Mouse (Mus musculus) lung, embryonic 14.5 days (tissue): ENCODE results near the gene Prss36. TPM values are rescaled to one million over a fixed set of nuclear protein-coding genes. Genes with fewer than 3 reads are reported as not detected.
A peak's percentile ranks its signal among the peaks of the same experiment; 100 is the strongest.

Experiments
- ATAC-seq: fragments of 200-750 bp; cut with Nextera tagmentation; 2 replicates; pipeline ENCODE4 v1.8.0; 2017; ENCODE audit warnings: mild to moderate bottlenecking, moderate TSS enrichment, moderate library complexity; ENCODE audit not compliant: insufficient read depth
- DNase-seq: peaks from one replicate; pipeline ENCODE4 v3.0.0-alpha.2; 2015
- H3K27ac ChIP-seq: fragments of 300-500 bp; sonication (generic); 2 replicates; pipeline ENCODE4 v1.5.1; 2014; ENCODE audit warnings: low read depth, mild to moderate bottlenecking, moderate library complexity
- H3K27me3 ChIP-seq: fragments of 300-500 bp; sonication (generic); 2 replicates; pipeline ENCODE4 v1.6.1; 2014; ENCODE audit warnings: low read length, control low read depth; ENCODE audit not compliant: insufficient read depth
- H3K36me3 ChIP-seq: fragments of 300-500 bp; sonication (generic); 2 replicates; pipeline ENCODE4 v1.6.1; 2014; ENCODE audit warnings: control low read depth; ENCODE audit not compliant: insufficient read depth
- H3K4me1 ChIP-seq: fragments of 300-500 bp; sonication (generic); 2 replicates; pipeline ENCODE4 v1.6.1; 2014; ENCODE audit warnings: antibody characterized with exemption, control low read depth; ENCODE audit not compliant: insufficient read depth
- H3K4me2 ChIP-seq: fragments of 300-500 bp; sonication (generic); 2 replicates; pipeline ENCODE4 v1.6.1; 2014; ENCODE audit warnings: mild to moderate bottlenecking
- H3K4me3 ChIP-seq: fragments of 300-500 bp; sonication (generic); 2 replicates; pipeline ENCODE4 v1.5.1; 2014; ENCODE audit warnings: low read depth, low read length
- H3K9ac ChIP-seq: fragments of 300-500 bp; sonication (generic); 2 replicates; pipeline ENCODE4 v1.6.1; 2014
- H3K9me3 ChIP-seq: fragments of 300-500 bp; sonication (generic); 2 replicates; pipeline ENCODE4 v1.6.1; 2016; ENCODE audit warnings: low read depth, low read length, control low read depth
- CTCF ChIP-seq: IDR thresholded peaks from 2 replicates; pipeline ENCODE4 v1.5.1; 2016; ENCODE audit warnings: antibody characterized with exemption, low read depth
- WGBS: fragments of 180-500 bp; shearing (Covaris S2); extraction: QIAGEN DNeasy Blood & Tissue Kit; methylation state at CpG from one replicate; pipeline ENCODE4 v1.1.7; 2014; 5-methylcytosine and 5-hydroxymethylcytosine counted together
- polyA plus RNA-seq: library from polyadenylated mRNA; unstranded; fragments of >200 nt; fragmentation: Nextera tagmentation; extraction: Ambion mirVana; gene quantifications from 2 replicates; pipeline ENCODE4 v1.2.1, GENCODE M21; 2014

Prss36 gene
- polyA plus RNA-seq, 1 experiment from 2014 or later = 9.7 TPM

- Histone ChIP-seq H3K27ac (peak overlapping the region; percentile 93; the same call in 1 of the 2 replicates), H3K4me2 (no peak overlapping the region; the same call in 1 of the 2 replicates), H3K9ac (no peak overlapping the region), H3K27me3 (peaks cover 5% of the 10 kb centered on the region; the same call in 1 of the 2 replicates), H3K9me3 (no peaks in the 10 kb centered on the region), H3K36me3 (peaks cover 47% of the 10 kb centered on the region), H3K4me3 (no peak overlapping the region), H3K4me1 (peaks cover 18% of the 10 kb centered on the region)
- TF ChIP-seq CTCF = no peak
- 77% methylated on average over 11 of the region's 11 CpGs for WGBS
- DNase-seq (no peak), ATAC-seq (no peak)
These were observed 19.7 kb downstream of the Prss36 start for GRCm38 (mm10) chr7:127926846-127927245.

DNA sequence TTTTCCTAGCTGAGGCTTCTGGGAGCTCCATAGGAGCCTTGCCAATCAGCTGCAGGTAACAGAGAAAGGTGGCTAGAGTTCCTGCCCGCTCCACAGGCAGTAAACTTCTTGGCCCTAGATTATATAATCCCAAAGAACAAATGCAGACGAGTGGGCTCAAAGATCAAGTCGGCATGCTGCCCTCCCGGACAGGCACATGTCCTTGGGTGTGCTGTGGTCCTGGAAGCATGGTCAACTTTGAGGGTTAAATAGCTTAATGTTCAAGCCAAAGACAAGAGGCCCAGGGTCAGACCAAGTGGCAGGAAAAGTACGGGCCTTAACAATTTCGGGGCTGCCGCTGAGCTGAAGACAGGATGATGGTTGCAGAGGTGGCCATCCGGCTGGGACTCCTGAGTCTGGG lies 20.5 kb downstream of the Prss36 start:
- Histone ChIP-seq H3K4me2 (peak overlapping the region; percentile 23; the same call in 1 of the 2 replicates), H3K27me3 (peaks cover 5% of the 10 kb centered on the region; the same call in 1 of the 2 replicates), H3K27ac (peak overlapping the region; percentile 93), H3K36me3 (peaks cover 47% of the 10 kb centered on the region), H3K9me3 (no peaks in the 10 kb centered on the region), H3K4me1 (peaks cover 12% of the 10 kb centered on the region; the same call in 1 of the 2 replicates), H3K4me3 (no peak overlapping the region), H3K9ac (peak overlapping the region; percentile 18; the same call in 1 of the 2 replicates)
- DNase-seq (no peak), ATAC-seq (no peak)
- no peak for TF ChIP-seq CTCF
- 71% methylated on average over 8 of the region's 8 CpGs for WGBS

- H3K4me1 ChIP-seq = peaks cover 12% of the 10 kb centered on the region; the same call in 1 of the 2 replicates
These were observed 21.3 kb downstream of the Prss36 start for GRCm38 (mm10) chr7:127925252-127925651.

GRCm38 (mm10) chr7:127923714-127924113 lies 22.8 kb downstream of the Prss36 start:
- ATAC-seq = no peak

More at GRCm38 (mm10) chr7:127925252-127925651, 21.3 kb downstream of the Prss36 start:
- Histone ChIP-seq H3K27me3 (peaks cover 5% of the 10 kb centered on the region; the same call in 1 of the 2 replicates), H3K36me3 (peaks cover 54% of the 10 kb centered on the region), H3K9me3 (no peaks in the 10 kb centered on the region), H3K4me2 (peak overlapping the region; percentile 37; the same call in 1 of the 2 replicates), H3K9ac (peak overlapping the region; percentile 18; the same call in 1 of the 2 replicates), H3K27ac (peak overlapping the region; percentile 93), H3K4me3 (no peak overlapping the region)
- ATAC-seq = peak; percentile 75
- TF ChIP-seq CTCF = no peak
- DNase-seq = peak; percentile 81
- WGBS = 63% methylated on average over 5 of the region's 5 CpGs

GRCm38 (mm10) chr7:127922451-127923275 lies 23.9 kb downstream of the Prss36 start:
- 62% methylated on average over 6 of the region's 6 CpGs for WGBS
- Histone ChIP-seq H3K9ac (no peak overlapping the region; the same call in 1 of the 2 replicates), H3K27ac (peak overlapping the region; percentile 27; the same call in 1 of the 2 replicates), H3K4me3 (no peak overlapping the region), H3K4me1 (peaks cover 12% of the 10 kb centered on the region; the same call in 1 of the 2 replicates), H3K9me3 (no peaks in the 10 kb centered on the region), H3K4me2 (no peak overlapping the region), H3K36me3 (peaks cover 60% of the 10 kb centered on the region), H3K27me3 (no peaks in the 10 kb centered on the region)
- TF ChIP-seq CTCF = no peak
- ATAC-seq (no peak), DNase-seq (no peak)

More at GRCm38 (mm10) chr7:127923714-127924113, 22.8 kb downstream of the Prss36 start:
- Histone ChIP-seq H3K4me1 (peaks cover 12% of the 10 kb centered on the region; the same call in 1 of the 2 replicates), H3K27me3 (peaks cover 5% of the 10 kb centered on the region; the same call in 1 of the 2 replicates), H3K36me3 (peaks cover 56% of the 10 kb centered on the region), H3K4me3 (no peak overlapping the region), H3K9me3 (no peaks in the 10 kb centered on the region), H3K9ac (no peak overlapping the region; the same call in 1 of the 2 replicates), H3K27ac (peak overlapping the region; percentile 71; the same call in 1 of the 2 replicates), H3K4me2 (no peak overlapping the region; the same call in 1 of the 2 replicates)
- no peak for TF ChIP-seq CTCF
- DNase-seq = no peak
- 80% methylated on average over 5 of the region's 5 CpGs for WGBS

- Histone ChIP-seq H3K36me3 (peaks cover 59% of the 10 kb centered on the region), H3K4me1 (peaks cover 12% of the 10 kb centered on the region; the same call in 1 of the 2 replicates), H3K27ac (no peak overlapping the region), H3K9me3 (no peaks in the 10 kb centered on the region), H3K27me3 (no peaks in the 10 kb centered on the region), H3K9ac (no peak overlapping the region), H3K4me3 (no peak overlapping the region), H3K4me2 (no peak overlapping the region)
- DNase-seq (peak; percentile 52), ATAC-seq (no peak)
- 65% methylated on average over 8 of the region's 8 CpGs for WGBS
- peak; percentile 62 for TF ChIP-seq CTCF
These were observed 25.0 kb downstream of the Prss36 start for GRCm38 (mm10) chr7:127921516-127921915.

DNA sequence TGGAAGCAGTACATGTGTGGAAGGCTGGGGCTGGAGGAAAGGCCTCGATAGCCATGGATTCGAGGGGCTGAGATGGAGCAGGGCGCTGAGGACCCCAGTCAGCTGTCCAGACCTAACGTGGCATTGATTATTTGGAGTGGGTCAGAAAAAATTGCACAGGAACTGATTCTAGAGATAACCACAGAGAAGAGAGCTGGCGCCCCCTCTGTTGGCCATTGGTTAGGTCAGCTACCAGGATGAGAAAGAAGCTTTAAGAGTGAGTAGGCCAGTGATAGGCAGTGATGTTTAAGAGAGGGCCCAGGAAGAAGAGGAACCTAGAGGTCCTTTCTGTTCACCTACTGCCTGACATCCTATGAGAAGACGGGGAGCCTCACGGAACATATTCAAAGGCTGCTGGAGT lies 27.2 kb downstream of the Prss36 start:
- Histone ChIP-seq H3K4me3 (no peak overlapping the region), H3K4me2 (no peak overlapping the region), H3K36me3 (peaks cover 55% of the 10 kb centered on the region), H3K9me3 (no peaks in the 10 kb centered on the region), H3K9ac (no peak overlapping the region), H3K27ac (no peak overlapping the region), H3K27me3 (no peaks in the 10 kb centered on the region), H3K4me1 (peaks cover 6% of the 10 kb centered on the region; the same call in 1 of the 2 replicates)
- no peak for ATAC-seq
- DNase-seq = no peak
- peak; percentile 45; the same call in 1 of the 2 replicates for TF ChIP-seq CTCF
- 72% methylated on average over 7 of the region's 7 CpGs for WGBS
